Mouse (Mus musculus) forebrain, embryonic 14.5 days (tissue): ENCODE results near the gene Ulk4. TPM values are rescaled to one million over a fixed set of nuclear protein-coding genes. Genes with fewer than 3 reads are reported as not detected.

ENCODE experiments used
- ATAC-seq: fragments of 200-750 bp; cut with Nextera tagmentation; 2 replicates; pipeline ENCODE4 v1.8.0; 2017; ENCODE audit warnings: mild to moderate bottlenecking, moderate library complexity
- DNase-seq: peaks from one replicate; pipeline ENCODE4 v3.0.0-alpha.2; 2015; ENCODE audit warnings: low spot score
- H3K27ac ChIP-seq: fragments of 300-500 bp; sonication (generic); 2 replicates; pipeline ENCODE4 v1.5.1; 2014; ENCODE audit warnings: low read depth, mild to moderate bottlenecking, control low read depth, low read length, moderate library complexity
- H3K27me3 ChIP-seq: fragments of 300-500 bp; sonication (generic); replicated peaks from 2 replicates; pipeline ENCODE4 v1.6.1; 2014; ENCODE audit warnings: low read length, control low read depth, mixed read lengths; ENCODE audit not compliant: control insufficient read depth, insufficient read depth
- H3K36me3 ChIP-seq: fragments of 300-500 bp; sonication (generic); 2 replicates; pipeline ENCODE4 v1.6.1; 2014; ENCODE audit warnings: low read length, control low read depth; ENCODE audit not compliant: control insufficient read depth, insufficient read depth
- H3K4me1 ChIP-seq: fragments of 300-500 bp; sonication (generic); 2 replicates; pipeline ENCODE4 v1.6.1; 2014; ENCODE audit warnings: antibody characterized with exemption, low read length, control low read depth; ENCODE audit not compliant: control insufficient read depth, insufficient read depth
- H3K4me2 ChIP-seq: fragments of 300-500 bp; sonication (generic); 2 replicates; pipeline ENCODE4 v1.6.1; 2014; ENCODE audit warnings: mild to moderate bottlenecking, control low read depth, low read length
- H3K4me3 ChIP-seq: fragments of 300-500 bp; sonication (generic); 2 replicates; pipeline ENCODE4 v1.5.1; 2014; ENCODE audit warnings: low read depth, low read length, control low read depth
- H3K9ac ChIP-seq: fragments of 300-500 bp; sonication (generic); 2 replicates; pipeline ENCODE4 v1.6.1; 2014; ENCODE audit warnings: mild to moderate bottlenecking, low read length, control low read depth, moderate library complexity
- H3K9me3 ChIP-seq: fragments of 300-500 bp; sonication (generic); replicated peaks from 2 replicates; pipeline ENCODE4 v1.6.1; 2016; ENCODE audit warnings: low read length, control low read depth, mixed read lengths; ENCODE audit not compliant: control insufficient read depth
- WGBS: fragments of 180-500 bp; shearing (Covaris S2); extraction: QIAGEN DNeasy Blood & Tissue Kit; methylation state at CpG from one replicate; pipeline ENCODE4 v1.1.7; 2014; 5-methylcytosine and 5-hydroxymethylcytosine counted together
- polyA plus RNA-seq: library from polyadenylated mRNA; unstranded; fragments of >200 nt; fragmentation: Nextera tagmentation; extraction: Ambion mirVana; gene quantifications from 2 replicates; pipeline ENCODE4 v1.2.1, GENCODE M21; 2014

Ulk4 gene
- polyA plus RNA-seq, 1 experiment from 2014 or later = 131 TPM

DNA sequence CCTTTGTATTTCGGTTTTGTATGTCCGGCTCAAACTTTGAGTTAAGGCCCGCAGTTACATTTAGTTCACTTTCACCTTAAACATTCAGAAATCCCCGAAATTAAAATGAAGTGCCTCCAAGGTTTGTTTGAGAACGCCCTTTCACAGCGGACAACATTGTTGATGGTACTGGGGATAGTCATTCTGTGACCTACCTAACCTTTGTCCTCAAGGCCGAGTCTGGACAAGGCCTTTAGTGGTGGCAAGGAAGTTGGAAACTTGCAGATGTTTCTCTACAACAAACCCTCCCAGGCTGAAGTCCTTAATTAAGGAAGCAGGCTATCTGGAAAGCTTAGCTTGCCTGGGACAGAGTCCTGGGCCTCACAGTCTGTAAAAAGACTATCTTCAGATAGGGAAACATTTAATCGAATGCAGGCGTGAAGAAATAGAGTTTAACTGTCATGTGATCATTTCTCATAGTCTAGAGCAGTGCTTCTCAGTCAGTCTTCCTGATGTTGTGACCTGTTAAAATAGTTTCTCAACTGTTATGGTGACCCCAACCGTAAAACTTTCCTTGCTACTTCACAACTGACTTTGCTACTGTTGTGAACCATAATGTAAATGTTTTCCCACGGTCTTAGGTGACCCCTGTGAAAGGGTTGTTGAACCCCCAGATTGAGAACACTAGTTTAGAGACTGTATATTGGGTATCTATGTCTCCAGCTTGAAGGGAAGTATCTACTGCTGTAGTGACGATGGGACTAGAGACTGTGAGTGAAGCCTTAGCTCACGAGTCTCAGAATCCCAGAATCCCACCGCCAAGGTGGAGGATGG, 342.0 kb downstream of the Ulk4 start:
- Histone ChIP-seq H3K4me1 (peaks cover 45% of the 10 kb centered on the region), H3K9ac (peak overlapping the region; percentile 92), H3K27me3 (no peaks in the 10 kb centered on the region), H3K4me2 (peak overlapping the region; percentile 84), H3K4me3 (peak overlapping the region; percentile 88), H3K27ac (no peak overlapping the region; the same call in 1 of the 2 replicates), H3K36me3 (no peaks in the 10 kb centered on the region), H3K9me3 (no peaks in the 10 kb centered on the region)
- 7% methylated on average over 14 of the region's 14 CpGs for WGBS
- DNase-seq = no peak
- ATAC-seq = no peak

DNA sequence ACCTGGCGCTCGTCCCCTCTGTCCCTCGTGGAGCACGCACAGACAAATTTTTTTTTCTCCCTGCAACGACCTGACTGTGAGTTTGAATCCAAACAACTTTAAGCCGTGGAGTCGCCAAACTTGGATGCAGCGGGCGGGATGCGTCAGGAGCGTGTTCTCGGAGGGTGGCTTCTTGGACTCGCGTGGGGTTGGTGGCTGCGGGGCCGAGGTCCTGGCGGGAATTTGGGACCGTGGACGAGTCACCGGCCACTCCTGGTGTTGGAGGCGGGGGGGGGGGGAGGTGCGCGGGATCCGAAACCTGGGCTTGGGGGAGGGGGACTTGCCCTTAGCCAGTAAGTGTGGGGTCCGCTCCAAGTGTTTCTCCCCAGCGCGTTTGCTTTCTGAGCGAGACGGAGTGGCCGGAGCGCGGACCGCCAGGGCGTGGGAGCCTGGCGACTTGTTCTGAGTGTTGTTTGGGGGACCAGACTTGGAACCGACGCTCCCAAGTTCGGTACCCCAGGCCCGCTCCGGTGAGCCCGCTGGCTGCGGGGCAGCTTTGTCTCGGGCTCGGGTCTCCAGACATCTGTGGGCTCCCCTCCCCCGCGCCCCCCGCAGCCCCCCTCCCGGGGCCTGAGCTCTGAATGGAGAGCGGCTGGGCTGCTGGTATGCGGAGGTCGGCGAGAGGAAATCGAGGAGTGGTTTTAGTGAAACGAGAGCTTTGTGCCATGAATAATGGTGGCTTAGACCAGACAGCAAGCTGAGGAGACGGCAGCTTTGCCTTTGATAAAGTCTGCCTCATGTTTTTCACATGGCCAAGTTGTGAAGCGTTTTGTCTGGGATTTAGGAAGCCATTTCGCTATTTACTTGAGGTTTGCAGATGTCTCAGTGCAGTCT, 342.9 kb downstream of the Ulk4 start:
- DNase-seq (peak; percentile 70), ATAC-seq (peak; percentile 43)
- H3K9ac ChIP-seq = peak overlapping the region; percentile 92
- H3K4me3 ChIP-seq = peak overlapping the region; percentile 88
- WGBS = under 1% methylated on average over 55 of the region's 57 CpGs
- H3K4me2 ChIP-seq = peak overlapping the region; percentile 84
- no peaks in the 10 kb centered on the region for H3K36me3 ChIP-seq
- peaks cover 39% of the 10 kb centered on the region for H3K4me1 ChIP-seq
- peak overlapping the region; percentile 95 for H3K27ac ChIP-seq
- H3K27me3 ChIP-seq = no peaks in the 10 kb centered on the region
- no peaks in the 10 kb centered on the region for H3K9me3 ChIP-seq

DNA sequence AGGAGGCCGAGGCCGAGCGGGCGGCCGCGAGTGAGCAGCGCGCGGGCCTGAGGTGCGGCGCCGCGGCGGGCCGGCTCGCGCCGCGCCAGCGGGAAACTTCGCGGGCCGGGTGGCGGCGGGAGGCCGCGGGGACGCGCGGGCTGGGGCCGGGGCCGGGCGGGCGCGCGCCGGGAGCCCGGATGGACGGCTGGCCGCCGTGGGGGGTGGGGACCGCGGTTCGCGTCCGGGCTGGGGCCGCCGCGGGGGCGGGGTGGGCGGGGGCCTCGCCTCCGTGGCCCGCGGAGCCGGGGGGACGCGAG, 343.5 kb downstream of the Ulk4 start:
- Histone ChIP-seq H3K4me1 (peaks cover 36% of the 10 kb centered on the region), H3K4me2 (peak overlapping the region; percentile 84), H3K27ac (peak overlapping the region; percentile 95), H3K36me3 (no peaks in the 10 kb centered on the region), H3K27me3 (no peaks in the 10 kb centered on the region), H3K9me3 (no peaks in the 10 kb centered on the region), H3K9ac (peak overlapping the region; percentile 92), H3K4me3 (peak overlapping the region; percentile 88)
- ATAC-seq (no peak), DNase-seq (no peak)
- under 1% methylated on average over 46 of the region's 58 CpGs for WGBS

DNA sequence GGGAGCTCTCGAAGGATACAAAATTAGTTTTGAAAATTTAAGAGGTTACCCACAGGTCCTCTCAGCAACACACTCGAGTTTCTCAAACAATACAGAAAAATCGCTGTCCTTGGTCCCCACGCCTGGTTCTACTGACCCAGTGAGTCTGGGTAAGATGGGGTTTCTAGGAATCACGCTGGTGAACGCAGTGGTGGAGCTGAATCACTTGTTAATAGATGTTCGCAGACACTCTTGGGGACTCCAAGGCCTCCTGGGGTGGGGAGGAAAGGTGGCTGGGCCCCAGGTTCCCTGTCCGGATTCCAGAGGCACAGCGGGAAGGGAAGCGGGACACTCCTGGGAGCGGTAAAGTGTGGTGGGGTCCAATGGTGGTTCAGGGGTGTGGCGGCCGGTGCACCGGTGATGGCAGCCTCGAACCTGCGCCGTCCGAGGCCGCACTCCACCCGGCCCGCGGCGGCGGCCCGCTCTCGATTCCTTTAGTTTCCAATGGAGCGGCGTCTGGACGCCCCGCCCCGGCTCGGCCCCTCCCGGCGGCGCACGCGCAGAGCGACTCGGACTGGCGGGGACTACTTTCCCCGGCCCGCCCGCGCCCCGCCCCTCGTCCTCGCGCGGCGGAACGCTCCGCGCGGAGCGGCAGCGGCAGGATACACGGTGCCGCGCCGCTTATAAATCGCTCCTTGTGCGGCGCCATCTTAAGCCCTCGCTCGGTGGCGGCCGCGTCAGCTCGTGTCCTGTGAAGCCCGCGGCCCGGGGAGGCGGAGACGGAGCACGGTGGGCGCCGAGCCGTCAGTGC, 344.0 kb downstream of the Ulk4 start:
- Histone ChIP-seq H3K9me3 (no peaks in the 10 kb centered on the region), H3K27ac (peak overlapping the region; percentile 95), H3K36me3 (no peaks in the 10 kb centered on the region), H3K4me3 (peak overlapping the region; percentile 88), H3K4me2 (peak overlapping the region; percentile 29; the same call in 1 of the 2 replicates), H3K27me3 (no peaks in the 10 kb centered on the region), H3K4me1 (peaks cover 31% of the 10 kb centered on the region), H3K9ac (peak overlapping the region; percentile 92)
- WGBS = 3% methylated on average over 74 of the region's 78 CpGs
- ATAC-seq = peak; percentile 88
- DNase-seq = peak; percentile 97

DNA sequence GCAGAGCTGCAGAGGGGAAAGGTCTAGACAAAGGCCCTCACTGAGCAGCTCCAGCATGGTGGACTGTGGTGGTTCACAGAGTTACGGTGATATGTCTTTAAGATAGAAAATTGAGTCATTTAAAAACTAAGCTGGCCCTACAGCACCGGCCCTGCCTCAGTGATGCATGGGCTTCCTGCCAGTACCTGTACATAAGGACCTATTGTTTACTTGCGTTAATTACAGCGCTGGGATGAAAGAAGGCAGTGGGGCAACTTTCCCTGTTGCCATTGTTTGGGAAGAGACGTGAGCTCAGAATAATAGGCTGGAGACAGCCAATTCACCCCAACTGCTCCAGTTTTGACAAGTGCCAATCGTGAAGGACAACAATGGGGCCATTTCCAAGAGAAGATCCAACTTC, 344.6 kb downstream of the Ulk4 start:
- Histone ChIP-seq H3K9me3 (no peaks in the 10 kb centered on the region), H3K27ac (peak overlapping the region; percentile 28; the same call in 1 of the 2 replicates), H3K4me3 (no peak overlapping the region), H3K27me3 (no peaks in the 10 kb centered on the region), H3K4me1 (peaks cover 25% of the 10 kb centered on the region), H3K4me2 (no peak overlapping the region), H3K9ac (no peak overlapping the region), H3K36me3 (no peaks in the 10 kb centered on the region)
- DNase-seq = peak; percentile 47
- WGBS = 9% methylated on average over 6 of the region's 6 CpGs
- no peak for ATAC-seq

DNA sequence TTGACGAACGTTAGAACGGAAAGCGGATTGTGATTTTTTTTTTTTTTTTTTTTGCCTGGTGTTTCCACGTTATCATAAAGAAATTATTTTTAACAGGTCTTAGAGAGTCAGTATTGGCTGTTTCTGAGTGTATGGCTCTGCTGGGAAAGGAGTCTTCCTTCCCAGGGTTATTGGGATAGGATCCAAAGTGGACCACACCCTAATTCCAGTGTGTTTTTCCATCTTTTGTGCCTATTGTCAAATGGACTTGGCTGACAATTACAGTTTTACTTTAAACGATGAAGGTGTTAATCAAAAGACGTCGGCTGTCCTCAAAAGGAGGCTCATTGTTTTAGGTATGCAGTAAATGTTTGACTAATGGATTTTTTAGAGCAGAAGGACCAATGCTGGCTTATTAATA, 346.2 kb downstream of the Ulk4 start:
- H3K9me3 ChIP-seq = no peaks in the 10 kb centered on the region
- H3K4me2 ChIP-seq = no peak overlapping the region
- no peaks in the 10 kb centered on the region for H3K36me3 ChIP-seq
- no peak overlapping the region for H3K4me3 ChIP-seq
- H3K27ac ChIP-seq = no peak overlapping the region; the same call in 1 of the 2 replicates
- H3K9ac ChIP-seq = no peak overlapping the region
- DNase-seq (no peak), ATAC-seq (no peak)
- no peaks in the 10 kb centered on the region for H3K27me3 ChIP-seq
- 40% methylated on average over 8 of the region's 8 CpGs for WGBS
- peaks cover 12% of the 10 kb centered on the region; the same call in 1 of the 2 replicates for H3K4me1 ChIP-seq

DNA sequence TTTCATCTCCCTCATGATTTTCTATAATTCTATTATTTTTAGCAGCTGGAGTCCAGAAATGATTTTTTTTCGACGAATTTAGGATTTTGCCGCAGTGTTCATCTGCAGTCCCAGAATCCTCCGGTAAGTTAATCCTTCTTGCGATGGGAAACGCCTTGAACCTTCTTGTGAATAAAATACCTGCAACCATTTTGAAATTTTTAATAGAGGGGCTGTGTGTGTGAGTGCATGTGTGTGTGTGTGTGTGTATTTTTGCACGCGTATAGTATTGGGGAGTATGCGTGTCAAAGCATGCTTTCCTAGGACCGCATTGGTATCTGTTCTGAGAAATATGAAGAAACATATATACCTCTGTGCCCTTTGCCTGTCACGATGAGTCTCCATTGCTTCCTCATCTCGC, 347.0 kb downstream of the Ulk4 start:
- no peaks in the 10 kb centered on the region for H3K9me3 ChIP-seq
- H3K27ac ChIP-seq = peak overlapping the region; percentile 72
- peaks cover 6% of the 10 kb centered on the region; the same call in 1 of the 2 replicates for H3K4me1 ChIP-seq
- no peak overlapping the region for H3K9ac ChIP-seq
- WGBS = 88% methylated on average over 12 of the region's 12 CpGs
- no peak for DNase-seq
- H3K36me3 ChIP-seq = no peaks in the 10 kb centered on the region
- H3K4me2 ChIP-seq = peak overlapping the region; percentile 20; the same call in 1 of the 2 replicates
- ATAC-seq = no peak
- no peaks in the 10 kb centered on the region for H3K27me3 ChIP-seq
- H3K4me3 ChIP-seq = no peak overlapping the region

DNA sequence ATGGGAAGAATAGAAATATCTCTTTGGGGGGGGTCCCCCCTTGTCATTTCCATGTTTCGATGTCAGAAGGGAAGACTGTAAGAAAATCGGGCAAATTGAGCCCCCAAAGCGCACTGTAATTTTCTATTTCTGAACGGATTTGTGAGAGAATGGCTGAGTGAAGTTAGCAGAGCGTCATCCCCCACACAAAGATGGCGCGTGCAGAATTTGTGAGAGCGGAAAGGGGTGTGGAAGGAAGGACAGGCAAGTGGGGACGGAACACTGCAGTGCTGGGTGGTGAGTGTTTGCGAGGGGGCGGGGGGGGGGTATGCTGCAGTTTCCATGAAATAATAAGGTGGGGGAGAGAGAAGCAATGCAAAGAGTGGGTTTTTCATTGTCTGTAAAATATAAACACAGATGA, 347.9 kb downstream of the Ulk4 start, which contains the start of gene Ctnnb1:
TSS of gene Ctnnb1 (plus strand) at position 136 of the 400 bp plus-strand sequence.
- no peaks in the 10 kb centered on the region for H3K27me3 ChIP-seq
- no peaks in the 10 kb centered on the region for H3K9me3 ChIP-seq
- peak within 1 kb of the TSS; percentile 72 for H3K27ac ChIP-seq
- peak within 1 kb of the TSS; percentile 44 for H3K9ac ChIP-seq
- 36% methylated on average over 11 of the region's 11 CpGs for WGBS
- peak within 1 kb of the TSS; percentile 20; the same call in 1 of the 2 replicates for H3K4me2 ChIP-seq
- DNase-seq = peak; percentile 58
- peaks cover 4% of the 10 kb centered on the region; the same call in 1 of the 2 replicates for H3K4me1 ChIP-seq
- no peak for ATAC-seq
- H3K36me3 ChIP-seq = no peaks in the 10 kb centered on the region
- no peak within 1 kb of the TSS for H3K4me3 ChIP-seq
